Mouse (Mus musculus) lung, embryonic 14.5 days (tissue): ENCODE measurements at regions not wholly inside any gene's neighbourhood (a gene's known extent, or its start where the extent isn't known, plus 50 kb on each side); places are given as distances from the start of the nearest gene placed in this dataset.

Experiments
- ATAC-seq: fragments of 200-750 bp; cut with Nextera tagmentation; 2 replicates; pipeline ENCODE4 v1.8.0; 2017; ENCODE audit warnings: mild to moderate bottlenecking, moderate TSS enrichment, moderate library complexity; ENCODE audit not compliant: insufficient read depth
- DNase-seq: peaks from one replicate; pipeline ENCODE4 v3.0.0-alpha.2; 2015
- H3K27ac ChIP-seq: fragments of 300-500 bp; sonication (generic); 2 replicates; pipeline ENCODE4 v1.5.1; 2014; ENCODE audit warnings: low read depth, mild to moderate bottlenecking, moderate library complexity
- H3K27me3 ChIP-seq: fragments of 300-500 bp; sonication (generic); 2 replicates; pipeline ENCODE4 v1.6.1; 2014; ENCODE audit warnings: low read length, control low read depth; ENCODE audit not compliant: insufficient read depth
- H3K36me3 ChIP-seq: fragments of 300-500 bp; sonication (generic); 2 replicates; pipeline ENCODE4 v1.6.1; 2014; ENCODE audit warnings: control low read depth; ENCODE audit not compliant: insufficient read depth
- H3K4me1 ChIP-seq: fragments of 300-500 bp; sonication (generic); 2 replicates; pipeline ENCODE4 v1.6.1; 2014; ENCODE audit warnings: antibody characterized with exemption, control low read depth; ENCODE audit not compliant: insufficient read depth
- H3K4me2 ChIP-seq: fragments of 300-500 bp; sonication (generic); 2 replicates; pipeline ENCODE4 v1.6.1; 2014; ENCODE audit warnings: mild to moderate bottlenecking
- H3K4me3 ChIP-seq: fragments of 300-500 bp; sonication (generic); 2 replicates; pipeline ENCODE4 v1.5.1; 2014; ENCODE audit warnings: low read depth, low read length
- H3K9ac ChIP-seq: fragments of 300-500 bp; sonication (generic); 2 replicates; pipeline ENCODE4 v1.6.1; 2014
- H3K9me3 ChIP-seq: fragments of 300-500 bp; sonication (generic); 2 replicates; pipeline ENCODE4 v1.6.1; 2016; ENCODE audit warnings: low read depth, low read length, control low read depth
- CTCF ChIP-seq: IDR thresholded peaks from 2 replicates; pipeline ENCODE4 v1.5.1; 2016; ENCODE audit warnings: antibody characterized with exemption, low read depth
- WGBS: fragments of 180-500 bp; shearing (Covaris S2); extraction: QIAGEN DNeasy Blood & Tissue Kit; methylation state at CpG from one replicate; pipeline ENCODE4 v1.1.7; 2014; 5-methylcytosine and 5-hydroxymethylcytosine counted together

DNA sequence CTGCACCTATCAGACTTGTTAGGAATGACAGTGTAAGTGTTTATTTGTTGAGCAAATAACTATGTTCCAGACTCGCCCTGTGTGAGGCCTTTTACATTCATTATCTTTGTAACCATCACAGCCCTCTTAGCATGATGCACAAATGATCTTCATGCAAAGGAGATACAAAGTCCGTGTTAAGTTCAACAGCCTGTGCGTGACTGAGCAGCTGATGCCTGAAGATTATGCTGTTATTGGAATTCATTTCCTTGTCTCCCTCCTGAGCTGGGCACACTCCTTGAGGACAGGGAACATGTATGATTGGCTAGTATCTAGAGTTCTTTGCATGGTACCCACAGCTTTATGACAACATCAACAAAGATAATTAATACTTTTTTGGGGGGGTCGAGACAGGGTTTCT lies 162.0 kb upstream of the Adgrl2 start:
- DNase-seq (no peak), ATAC-seq (no peak)
- H3K9me3 ChIP-seq, result no peaks in the 10 kb centered on the region
- 59% methylated on average over 4 of the region's 4 CpGs for WGBS
- no peak overlapping the region for H3K9ac ChIP-seq
- no peaks in the 10 kb centered on the region for H3K4me1 ChIP-seq
- TF ChIP-seq CTCF, result no peak
- no peak overlapping the region for H3K27ac ChIP-seq
- no peaks in the 10 kb centered on the region for H3K36me3 ChIP-seq
- no peak overlapping the region for H3K4me2 ChIP-seq
- no peak overlapping the region for H3K4me3 ChIP-seq
- no peaks in the 10 kb centered on the region for H3K27me3 ChIP-seq

DNA sequence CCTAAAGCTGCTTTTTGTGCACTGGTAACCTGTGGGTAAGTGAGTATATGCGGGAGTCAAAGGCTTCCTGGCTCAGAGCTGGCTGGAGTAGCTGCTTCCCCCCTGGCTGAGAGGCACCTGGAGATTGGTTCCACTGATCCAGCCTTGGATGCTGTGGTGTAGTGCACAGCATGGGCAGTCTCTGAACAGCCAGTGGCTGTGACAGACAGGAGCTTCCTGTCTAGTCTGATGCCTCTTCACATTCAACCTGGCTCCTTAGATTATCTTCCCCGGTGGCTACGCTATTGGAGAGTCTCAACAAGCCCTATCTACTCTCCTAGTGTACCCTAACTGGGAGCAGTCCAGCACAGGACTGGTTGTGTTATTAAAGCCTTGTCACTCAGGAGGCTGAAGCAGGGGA lies 160.4 kb upstream of the Adgrl2 start:
- Histone ChIP-seq H3K4me3 (no peak overlapping the region), H3K4me2 (no peak overlapping the region), H3K27ac (no peak overlapping the region), H3K9ac (no peak overlapping the region), H3K4me1 (no peaks in the 10 kb centered on the region), H3K36me3 (no peaks in the 10 kb centered on the region), H3K27me3 (no peaks in the 10 kb centered on the region), H3K9me3 (no peaks in the 10 kb centered on the region)
- ATAC-seq (no peak), DNase-seq (no peak)
- 87% methylated on average over 3 of the region's 3 CpGs for WGBS
- TF ChIP-seq CTCF, result no peak

DNA sequence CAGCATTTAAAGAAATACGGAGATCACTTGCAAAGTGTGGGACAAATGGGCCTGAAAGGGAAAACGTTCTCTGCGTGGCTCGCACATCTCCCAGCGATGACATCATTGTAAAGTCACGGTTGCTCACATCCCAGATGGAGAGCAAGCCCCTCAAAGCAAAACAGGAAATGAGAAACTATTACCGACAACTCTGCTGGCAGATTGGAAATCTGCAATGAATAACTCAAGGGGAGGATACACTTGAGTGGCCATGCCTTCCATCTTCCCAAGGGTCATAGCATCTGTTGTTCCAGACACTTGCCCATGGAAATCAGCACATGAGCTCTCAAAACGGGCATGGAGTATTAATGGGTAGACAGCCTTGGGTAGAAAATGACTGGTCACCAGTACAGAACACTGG lies 158.3 kb upstream of the Adgrl2 start:
- no peak overlapping the region for H3K4me3 ChIP-seq
- no peak for TF ChIP-seq CTCF
- no peak for ATAC-seq
- 64% methylated on average over 8 of the region's 8 CpGs for whole genome bisulfite sequencing
- H3K4me1 ChIP-seq, result no peaks in the 10 kb centered on the region
- H3K27ac ChIP-seq, result no peak overlapping the region
- no peak overlapping the region for H3K4me2 ChIP-seq
- no peak overlapping the region for H3K9ac ChIP-seq
- H3K9me3 ChIP-seq, result no peaks in the 10 kb centered on the region
- H3K36me3 ChIP-seq, result no peaks in the 10 kb centered on the region
- DNase-seq, result no peak
- H3K27me3 ChIP-seq, result no peaks in the 10 kb centered on the region

DNA sequence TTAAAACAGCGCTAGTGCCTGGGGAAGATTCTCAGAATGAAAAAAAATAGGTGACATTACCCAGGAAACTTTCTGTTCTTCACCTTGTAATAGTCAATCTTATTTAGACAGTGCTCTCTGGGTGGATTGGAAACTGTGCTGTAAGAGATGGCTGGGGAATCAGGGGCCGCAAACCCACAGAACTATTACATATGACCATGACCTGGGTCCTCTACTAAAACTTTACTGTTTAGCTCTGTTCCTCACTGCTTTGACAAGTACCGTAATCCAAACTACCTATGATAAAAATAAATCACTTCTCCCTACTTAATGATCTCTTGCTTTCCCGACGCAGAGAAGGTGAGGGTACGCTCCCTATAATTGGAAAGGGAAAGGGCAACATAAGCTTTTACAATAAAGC lies 157.6 kb upstream of the Adgrl2 start:
- no peaks in the 10 kb centered on the region for H3K27me3 ChIP-seq
- no peak overlapping the region for H3K27ac ChIP-seq
- H3K9me3 ChIP-seq, result no peaks in the 10 kb centered on the region
- TF ChIP-seq CTCF, result no peak
- H3K4me2 ChIP-seq, result no peak overlapping the region
- H3K36me3 ChIP-seq, result no peaks in the 10 kb centered on the region
- ATAC-seq (no peak), DNase-seq (no peak)
- no peak overlapping the region for H3K9ac ChIP-seq
- H3K4me3 ChIP-seq, result no peak overlapping the region
- H3K4me1 ChIP-seq, result no peaks in the 10 kb centered on the region
- 94% methylated on average over 6 of the region's 6 CpGs for WGBS

DNA sequence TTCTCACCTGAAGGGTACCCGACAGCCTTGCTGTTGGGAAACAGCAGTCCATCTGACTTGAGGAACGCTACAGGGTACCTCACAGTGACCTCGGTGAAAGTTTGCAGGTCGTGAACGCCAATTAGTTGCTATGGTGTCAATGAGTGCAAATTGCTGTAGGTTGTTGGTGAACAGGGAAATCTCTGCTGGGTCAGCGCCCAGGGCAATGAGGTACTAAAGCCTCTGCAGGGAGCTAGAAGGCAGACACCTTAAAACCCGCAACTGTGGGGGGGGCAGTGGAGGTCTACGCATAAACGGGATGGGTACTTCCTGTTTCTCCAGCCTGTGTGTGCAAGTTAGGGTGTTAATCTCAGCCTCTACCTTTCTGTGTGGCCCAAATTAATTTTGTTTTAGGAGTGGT lies 156.3 kb upstream of the Adgrl2 start:
- H3K36me3 ChIP-seq, result no peaks in the 10 kb centered on the region
- ATAC-seq (no peak), DNase-seq (no peak)
- no peak overlapping the region for H3K4me2 ChIP-seq
- H3K9me3 ChIP-seq, result no peaks in the 10 kb centered on the region
- no peaks in the 10 kb centered on the region for H3K4me1 ChIP-seq
- no peaks in the 10 kb centered on the region for H3K27me3 ChIP-seq
- no peak for TF ChIP-seq CTCF
- no peak overlapping the region for H3K9ac ChIP-seq
- H3K27ac ChIP-seq, result no peak overlapping the region
- 75% methylated on average over 9 of the region's 9 CpGs for WGBS
- H3K4me3 ChIP-seq, result no peak overlapping the region

DNA sequence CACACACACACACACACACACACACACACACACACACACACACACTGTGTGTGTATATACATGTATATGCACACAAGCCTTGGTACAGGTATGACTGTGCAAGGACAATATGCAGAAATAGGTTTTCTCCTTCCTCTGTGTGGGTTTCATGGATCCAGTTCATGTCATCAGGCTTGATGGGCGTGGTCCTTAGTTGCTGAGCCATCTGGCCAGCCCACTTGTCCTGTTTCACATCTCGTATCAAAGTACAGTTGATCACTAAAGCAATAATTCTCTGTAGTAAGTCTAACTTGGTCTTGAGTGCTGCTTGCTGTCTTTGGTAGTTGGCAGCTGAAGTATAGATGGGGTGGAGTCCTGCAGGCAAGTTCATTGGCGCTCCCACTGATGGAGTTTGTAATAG lies 150.1 kb upstream of the Adgrl2 start:
- no peaks in the 10 kb centered on the region for H3K4me1 ChIP-seq
- no peak overlapping the region for H3K4me3 ChIP-seq
- no peak for TF ChIP-seq CTCF
- no peaks in the 10 kb centered on the region for H3K36me3 ChIP-seq
- H3K27ac ChIP-seq, result no peak overlapping the region
- DNase-seq, result no peak
- no peak for ATAC-seq
- H3K4me2 ChIP-seq, result no peak overlapping the region
- WGBS, result 78% methylated on average over 3 of the region's 3 CpGs
- no peaks in the 10 kb centered on the region for H3K9me3 ChIP-seq
- H3K27me3 ChIP-seq, result no peaks in the 10 kb centered on the region
- no peak overlapping the region for H3K9ac ChIP-seq

DNA sequence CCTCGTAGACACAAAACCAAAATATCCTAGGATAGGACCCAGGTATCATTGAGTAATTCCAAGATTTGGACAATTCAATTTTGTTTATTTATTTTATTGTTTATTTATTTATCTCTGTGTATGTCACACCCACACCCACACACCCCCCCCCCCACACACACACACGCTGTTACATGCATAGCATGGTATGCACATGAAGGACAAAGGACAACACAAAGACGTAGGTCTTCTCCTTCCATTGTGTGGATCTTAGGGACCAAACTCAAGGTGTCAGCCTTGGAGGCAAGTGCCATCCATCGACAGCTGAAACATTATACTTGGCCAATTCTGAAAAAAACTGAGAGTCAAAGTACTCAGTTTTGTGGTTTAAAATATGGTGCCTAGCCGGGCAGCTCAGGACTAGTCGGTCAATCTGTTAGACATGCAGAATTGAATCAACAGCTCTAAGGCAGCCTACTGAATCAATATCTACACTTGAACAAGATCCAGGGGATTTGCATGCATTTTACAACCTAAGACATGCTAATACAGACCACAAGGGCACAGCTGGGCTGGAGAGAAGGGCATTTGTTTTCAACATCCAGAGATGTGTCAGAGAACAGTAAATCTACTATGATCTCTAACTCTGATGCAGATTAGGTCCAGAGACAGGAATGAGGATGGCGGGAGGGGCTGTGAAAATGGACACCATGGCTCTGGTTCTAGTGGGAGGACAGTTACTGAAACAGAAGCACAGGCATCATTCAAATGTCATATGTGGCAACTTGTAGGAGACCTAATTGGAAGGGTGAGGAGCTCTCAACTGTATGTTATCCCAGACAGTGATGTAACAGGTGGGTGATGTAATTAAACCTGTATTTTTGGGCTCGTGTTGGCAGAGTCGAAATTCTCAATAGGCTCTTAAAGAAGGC lies 143.9 kb upstream of the Adgrl2 start:
- H3K27me3 ChIP-seq, result no peaks in the 10 kb centered on the region
- no peaks in the 10 kb centered on the region for H3K4me1 ChIP-seq
- DNase-seq, result no peak
- H3K4me3 ChIP-seq, result no peak overlapping the region
- H3K36me3 ChIP-seq, result no peaks in the 10 kb centered on the region
- H3K9me3 ChIP-seq, result no peaks in the 10 kb centered on the region
- ATAC-seq, result no peak
- no peak overlapping the region for H3K9ac ChIP-seq
- WGBS, result 87% methylated on average over 9 of the region's 9 CpGs
- no peak overlapping the region for H3K27ac ChIP-seq
- no peak overlapping the region for H3K4me2 ChIP-seq
- TF ChIP-seq CTCF, result no peak
